Mouse (Mus musculus) heart, postnatal 0 days (tissue): Measurements from ENCODE around the gene Bcl11a.

Experiments
- CTCF ChIP-seq: IDR thresholded peaks from 2 replicates; pipeline ENCODE4 v1.5.1; 2016; ENCODE audit warnings: antibody characterized with exemption, control low read depth, low read depth
- EP300 ChIP-seq: IDR thresholded peaks from 2 replicates; pipeline ENCODE4 v1.6.1; 2016; ENCODE audit warnings: antibody characterized with exemption, low read depth

DNA sequence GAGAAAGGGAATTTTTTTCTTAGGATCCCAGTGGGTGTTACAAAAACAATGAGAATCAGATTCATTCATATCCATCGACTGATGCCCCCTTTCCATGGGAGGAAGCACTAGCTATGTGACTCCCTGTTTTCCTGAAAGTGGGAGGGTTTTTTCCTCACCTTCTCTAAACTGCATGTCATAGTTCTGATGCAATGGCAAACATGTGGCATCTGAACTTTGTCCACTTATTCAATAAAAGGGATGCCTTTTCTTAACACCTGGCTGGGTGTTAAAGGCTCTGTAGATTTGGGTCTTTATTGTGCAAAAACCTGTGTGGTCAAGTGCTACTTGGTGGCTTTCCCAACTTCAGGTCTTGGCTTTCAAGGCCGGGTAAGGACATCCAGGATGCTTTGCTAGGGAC lies 57.4 kb downstream of the Bcl11a start:
- TF ChIP-seq CTCF (no peak), EP300 (no peak)
